Mouse (Mus musculus) hematopoietic stem cell, adult 5-6 weeks (primary cell): ENCODE measurements around the gene Fitm2. TPM values are rescaled to one million over a fixed set of nuclear protein-coding genes. Genes with fewer than 3 reads are reported as not detected.

Experiments
- total RNA-seq: library from RNA; stranded (forward); fragments of 172-1452, 232-1000 nt; gene quantifications from 2 replicates; pipeline ENCODE4 v1.2.3, GENCODE M21; 2017

The Fitm2 gene
- total RNA-seq, 1 experiment from 2014 or later: 4.3 TPM

Other genes with a start within 250 kb of the Fitm2 start
- not detected in 2 replicates for gene Jph2, start 74.6 kb downstream of the Fitm2 start, total RNA-seq
- gene Oser1, start 47.9 kb downstream of the Fitm2 start, total RNA-seq: 143 and 147 TPM in 2 replicates
- gene Gdap1l1, start 34.2 kb downstream of the Fitm2 start, total RNA-seq: 0.25 and 0.75 TPM in 2 replicates
- not detected in 2 replicates for gene R3hdml, start 19.7 kb upstream of the Fitm2 start, total RNA-seq
- 12.3 and 22.7 TPM in 2 replicates for gene Hnf4a, start 34.2 kb upstream of the Fitm2 start, total RNA-seq
- 11.4 and 13.9 TPM in 2 replicates for gene Ttpal, start 129.7 kb upstream of the Fitm2 start, total RNA-seq
- 779 and 830 TPM in 2 replicates for gene Serinc3, start 172.5 kb upstream of the Fitm2 start, total RNA-seq
- gene Pkig, start 185.8 kb upstream of the Fitm2 start, total RNA-seq: 30.6 and 32.9 TPM in 2 replicates